ENCODE assay signal across 35 mouse cellular contexts in the genomic region with DNA sequence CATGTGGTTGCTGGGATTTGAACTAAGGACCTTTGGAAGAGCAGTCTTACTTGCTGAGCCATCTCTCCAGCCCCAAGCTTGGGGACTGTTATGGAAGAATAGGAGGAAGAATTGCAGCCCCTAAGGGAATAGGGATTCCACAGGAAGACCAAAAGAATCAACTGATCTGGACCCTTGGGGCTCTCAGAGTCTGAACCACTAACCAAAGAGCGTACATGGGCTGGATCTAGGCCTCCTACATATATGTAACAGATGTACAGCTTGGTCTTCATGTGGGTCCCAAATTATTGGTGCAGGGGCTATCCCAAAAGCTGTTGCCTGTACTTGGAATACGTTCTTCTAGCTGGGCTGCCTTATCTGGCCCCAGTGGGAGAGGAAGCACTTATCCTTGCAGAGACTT.
"Had no signal": no experiment of that assay in that cellular context is flagged by ENCODE, and none has a peak within 500 bp of the region (broad histone marks: within the 10 kb centered on the region; RNA-seq: fewer than 3 reads in every experiment).

No protein-coding gene starts in this region.

- ATAC-seq: hindbrain, embryonic 16.5 days; hindbrain, postnatal 0 days; inflammation-experienced regulatory T-cells, adult 6 months; intestine, embryonic 15.5 days; intestine, embryonic 16.5 days; intestine, postnatal 0 days had no signal

- H3K27ac ChIP-seq: heart, embryonic 10.5 days; heart, embryonic 13.5 days; heart, embryonic 15.5 days; hindbrain, embryonic 10.5 days; hindbrain, embryonic 12.5 days; hindbrain, embryonic 13.5 days; hindbrain, embryonic 14.5 days; hindbrain, embryonic 15.5 days; hindbrain, postnatal 0 days; intestine, embryonic 15.5 days; kidney, embryonic 15.5 days; kidney, postnatal 0 days; layer of hippocampus, adult 2 months had no signal

- H3K9me3 ChIP-seq: heart, embryonic 10.5 days; heart, embryonic 15.5 days; hindbrain, embryonic 10.5 days; hindbrain, embryonic 12.5 days; hindbrain, embryonic 13.5 days; hindbrain, embryonic 15.5 days; intestine, embryonic 15.5 days; kidney, embryonic 15.5 days had no signal

- H3K4me2 ChIP-seq: heart, embryonic 11.5 days; heart, embryonic 12.5 days; heart, embryonic 13.5 days; heart, embryonic 15.5 days; hindbrain, embryonic 12.5 days; hindbrain, embryonic 13.5 days; hindbrain, embryonic 14.5 days; hindbrain, embryonic 15.5 days; intestine, embryonic 15.5 days; kidney, embryonic 15.5 days had no signal

- H3K4me1 ChIP-seq: heart, embryonic 10.5 days; heart, embryonic 12.5 days; heart, embryonic 13.5 days; heart, embryonic 15.5 days; hindbrain, embryonic 10.5 days; hindbrain, embryonic 12.5 days; hindbrain, embryonic 13.5 days; hindbrain, embryonic 15.5 days; intestine, embryonic 15.5 days; kidney, embryonic 15.5 days had no signal

- DNase-seq: heart, postnatal 10 days; heart, postnatal 14 days; heart, postnatal 36 days; heart, postnatal 4 days; kidney, adult 11 months; kidney, adult 18-20 months; kidney, adult 2 months; kidney, adult 8-10 months; kidney, adult 9 months; kidney, postnatal 10 days; kidney, postnatal 14 days; kidney, postnatal 25 days; kidney, postnatal 36 days; kidney, postnatal 4 days; layer of hippocampus, adult 9-11 months; layer of hippocampus, postnatal 36 days had no signal

- H3K4me3 ChIP-seq: heart, embryonic 10.5 days; heart, embryonic 12.5 days; heart, embryonic 13.5 days; heart, embryonic 15.5 days; hindbrain, embryonic 10.5 days; hindbrain, embryonic 12.5 days; hindbrain, embryonic 13.5 days; hindbrain, embryonic 15.5 days; intestine, embryonic 15.5 days; kidney, embryonic 15.5 days; layer of hippocampus, adult 2 months had no signal

- H3K9ac ChIP-seq: heart, embryonic 12.5 days; heart, embryonic 13.5 days; heart, embryonic 15.5 days; hindbrain, embryonic 12.5 days; hindbrain, embryonic 13.5 days; hindbrain, embryonic 14.5 days; hindbrain, embryonic 15.5 days; intestine, embryonic 15.5 days; kidney, embryonic 15.5 days had no signal

- H3K36me3 ChIP-seq: heart, embryonic 10.5 days; heart, embryonic 12.5 days; heart, embryonic 13.5 days; heart, embryonic 15.5 days; hindbrain, embryonic 10.5 days; hindbrain, embryonic 12.5 days; hindbrain, embryonic 13.5 days; hindbrain, embryonic 15.5 days; intestine, embryonic 15.5 days; kidney, embryonic 15.5 days had no signal

- H3K27me3 ChIP-seq: heart, embryonic 12.5 days; heart, embryonic 13.5 days; heart, embryonic 15.5 days; hindbrain, embryonic 12.5 days; hindbrain, embryonic 13.5 days; hindbrain, embryonic 15.5 days; intestine, embryonic 15.5 days; kidney, embryonic 15.5 days had no signal
